Mouse (Mus musculus) forelimb bud, embryonic 11.5 days (tissue): ENCODE measurements around the gene Ano2.

Experiments
- DNase-seq: peaks from one replicate; pipeline ENCODE4 v3.0.0-alpha.2; 2012; ENCODE audit warnings: low read depth, low spot score

Ano2 gene

GRCm38 (mm10) chr6:125690057-125690703, at the start of gene Ano2:
Gene Ano2 (plus strand): TSS chr6:125690419.
- no peak for DNase-seq

DNA sequence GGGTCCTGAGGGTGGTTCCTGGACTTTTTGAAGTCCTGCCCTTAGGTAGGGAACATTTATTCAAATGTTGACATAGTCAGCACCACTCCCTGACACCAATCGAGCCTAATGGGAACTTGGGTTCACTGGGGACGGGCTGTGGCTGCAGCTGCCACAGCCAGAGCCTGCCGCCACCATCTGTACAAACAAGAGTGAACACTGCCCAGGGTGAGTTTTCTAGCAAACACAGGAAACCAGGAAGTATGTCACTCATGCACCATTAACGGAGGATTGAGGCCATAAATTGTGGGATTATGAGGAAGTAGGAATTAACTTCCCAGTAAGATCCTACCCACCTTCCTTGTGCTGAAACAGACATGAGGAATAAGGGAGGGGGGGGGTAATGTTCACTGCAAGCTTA, 49.7 kb upstream of the Ano2 start:
- DNase-seq: no peak

GRCm38 (mm10) chr6:125641146-125641545, 49.1 kb upstream of the Ano2 start:
- DNase-seq: no peak

- no peak for DNase-seq
Measured at GRCm38 (mm10) chr6:125648964-125649363, 41.3 kb upstream of the Ano2 start.

GRCm38 (mm10) chr6:125651335-125651734, 38.9 kb upstream of the Ano2 start:
- no peak for DNase-seq

DNA sequence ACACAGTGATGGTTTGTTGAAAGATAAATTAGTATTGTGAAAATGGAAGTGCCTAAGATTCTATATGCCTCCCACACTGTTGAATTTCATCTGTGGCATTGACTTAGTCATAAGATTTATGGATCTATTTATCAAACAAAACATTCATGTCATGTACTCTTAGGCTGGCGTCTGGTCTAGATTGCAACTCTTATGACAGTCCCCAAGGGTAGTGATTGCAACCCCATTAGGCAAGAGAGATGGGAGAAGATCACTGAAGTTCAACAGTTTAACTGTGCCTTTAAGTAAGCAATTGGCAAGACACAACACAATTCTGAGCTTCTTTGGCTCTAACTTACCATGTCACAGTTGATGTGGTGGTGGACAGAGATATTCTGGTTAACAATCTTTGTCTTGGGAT, 36.8 kb upstream of the Ano2 start:
- no peak for DNase-seq

GRCm38 (mm10) chr6:125656921-125657320, 33.3 kb upstream of the Ano2 start:
- DNase-seq: no peak

DNA sequence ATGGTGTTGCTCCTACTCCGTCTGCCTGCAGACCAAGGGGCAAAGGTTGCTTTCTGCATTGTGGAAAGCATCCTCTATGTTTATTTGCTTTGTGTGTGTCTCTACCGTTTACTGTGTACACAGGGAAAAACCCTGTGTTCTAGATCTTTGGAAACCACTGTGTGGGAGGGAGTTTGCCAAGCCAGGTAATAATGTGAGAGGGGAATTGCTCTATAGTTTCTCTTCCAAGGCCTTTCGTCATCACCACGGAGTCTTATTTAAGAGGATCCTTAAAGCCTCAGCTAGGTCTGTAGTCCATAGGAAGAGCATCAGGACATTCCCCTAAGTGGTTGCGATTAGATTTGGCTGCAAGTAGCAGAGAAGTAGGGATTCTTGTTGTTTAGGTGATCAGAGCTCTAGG, 32.3 kb upstream of the Ano2 start:
- no peak for DNase-seq

DNA sequence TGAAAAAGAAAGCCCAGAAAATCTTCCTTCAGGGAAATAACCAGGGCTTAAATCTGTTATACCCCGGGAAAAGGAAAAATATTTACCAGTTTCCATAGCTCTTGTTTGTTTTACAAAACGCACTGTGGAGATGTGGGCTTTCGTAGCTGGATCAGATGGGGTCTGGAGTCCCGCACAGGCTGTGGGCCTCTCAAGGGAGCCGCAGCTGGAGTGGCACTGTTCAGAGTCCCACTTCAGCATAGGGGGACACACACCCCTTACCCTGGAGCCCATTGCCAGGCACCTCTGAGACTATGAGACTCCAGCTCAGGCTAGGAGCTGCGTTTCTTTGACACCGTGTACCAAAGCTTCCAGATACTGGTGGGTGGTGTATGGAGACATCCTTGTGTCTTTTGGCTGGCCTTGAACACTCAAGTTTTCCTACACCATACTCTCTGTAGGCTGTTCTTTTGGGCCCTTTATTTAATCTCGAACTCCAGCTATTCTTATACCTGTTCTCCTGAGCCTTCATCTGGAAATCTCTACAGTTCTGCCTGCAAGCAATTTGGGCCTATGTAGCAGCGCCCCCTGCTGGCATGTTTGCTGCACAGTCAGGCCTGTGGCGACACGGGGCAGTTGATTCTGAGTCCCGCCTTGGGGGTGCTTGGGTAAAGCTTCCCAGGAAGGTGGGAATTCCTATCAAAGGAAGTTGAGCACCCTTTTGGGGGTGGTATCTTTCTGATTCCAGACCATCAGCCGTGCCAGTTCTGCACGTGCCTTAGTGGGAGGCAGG, 28.9 kb upstream of the Ano2 start:
- DNase-seq: peak; percentile 76

DNA sequence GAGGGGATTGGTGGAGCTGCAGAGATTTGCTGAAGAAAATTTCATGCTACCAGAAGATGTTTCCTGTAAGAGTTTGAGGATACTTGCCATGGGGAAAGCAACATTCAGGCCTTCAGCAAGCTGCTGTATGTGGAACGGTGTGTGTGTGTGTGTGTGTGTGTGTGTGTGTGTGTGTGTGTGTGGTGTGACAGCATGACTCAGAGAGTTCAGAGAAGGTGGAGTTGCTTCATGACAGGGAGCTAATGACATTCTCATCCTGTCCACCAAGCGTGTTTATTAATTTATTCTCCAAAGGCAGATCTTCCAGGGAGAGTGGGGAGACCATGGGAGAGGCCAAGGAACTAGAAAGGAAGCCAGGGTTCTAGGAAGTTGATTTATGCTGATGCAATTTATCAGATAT, 26.3 kb upstream of the Ano2 start:
- DNase-seq: no peak

GRCm38 (mm10) chr6:125671835-125672234, 18.4 kb upstream of the Ano2 start:
- no peak for DNase-seq

DNA sequence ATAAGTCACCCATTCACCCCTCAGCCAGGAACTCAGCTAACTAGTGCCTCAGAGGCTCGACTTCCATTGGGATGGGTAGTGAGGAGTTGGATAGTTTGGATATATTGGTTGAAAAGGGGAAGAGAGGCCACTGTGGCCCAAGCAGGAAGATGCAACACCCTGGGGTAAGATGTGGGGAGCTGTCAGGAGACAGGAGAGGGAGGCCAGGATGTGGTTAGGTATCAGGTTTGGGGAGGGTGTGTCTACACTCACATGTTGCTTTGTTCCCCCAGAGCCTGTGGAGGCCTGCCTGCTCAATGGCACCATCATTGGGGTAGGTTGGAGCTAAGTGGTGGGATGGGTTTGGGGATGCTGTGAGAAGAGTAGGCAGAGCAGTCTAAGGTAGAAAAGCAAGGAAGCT, 11.7 kb upstream of the Ano2 start:
- DNase-seq: no peak

- peak; percentile 16 for DNase-seq
Measured at GRCm38 (mm10) chr6:125680613-125681012, 9.6 kb upstream of the Ano2 start.

GRCm38 (mm10) chr6:125685420-125685819, 4.8 kb upstream of the Ano2 start:
- no peak for DNase-seq

- no peak for DNase-seq
Measured at GRCm38 (mm10) chr6:125687986-125688385, 2.2 kb upstream of the Ano2 start.

GRCm38 (mm10) chr6:125701146-125701545, 10.9 kb downstream of the Ano2 start:
- DNase-seq: no peak

- DNase-seq: no peak
Measured at GRCm38 (mm10) chr6:125711261-125711660, 21.0 kb downstream of the Ano2 start.

- no peak for DNase-seq
Measured at GRCm38 (mm10) chr6:125726408-125726807, 36.2 kb downstream of the Ano2 start.

DNA sequence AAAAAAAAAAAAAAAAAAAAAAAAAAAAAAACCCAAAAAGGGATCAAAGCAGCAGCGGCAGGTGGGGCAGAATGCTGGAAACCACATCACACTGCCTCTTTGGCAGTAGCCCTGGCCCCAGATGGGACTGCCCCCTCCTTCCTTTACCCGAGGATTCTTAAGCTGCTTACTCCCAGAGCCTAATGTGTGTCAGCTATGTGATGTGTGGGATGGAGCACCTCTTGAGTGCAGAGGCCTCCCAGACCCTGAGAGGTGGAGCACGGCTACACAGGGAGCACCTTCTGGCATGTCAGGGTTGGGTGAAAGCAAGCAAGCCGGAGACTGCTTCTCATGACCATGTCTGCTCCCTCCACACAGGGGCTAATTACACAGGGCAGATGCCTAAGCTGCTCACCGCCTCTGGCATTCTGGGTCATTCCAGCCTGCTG, 37.3 kb downstream of the Ano2 start:
- no peak for DNase-seq

DNA sequence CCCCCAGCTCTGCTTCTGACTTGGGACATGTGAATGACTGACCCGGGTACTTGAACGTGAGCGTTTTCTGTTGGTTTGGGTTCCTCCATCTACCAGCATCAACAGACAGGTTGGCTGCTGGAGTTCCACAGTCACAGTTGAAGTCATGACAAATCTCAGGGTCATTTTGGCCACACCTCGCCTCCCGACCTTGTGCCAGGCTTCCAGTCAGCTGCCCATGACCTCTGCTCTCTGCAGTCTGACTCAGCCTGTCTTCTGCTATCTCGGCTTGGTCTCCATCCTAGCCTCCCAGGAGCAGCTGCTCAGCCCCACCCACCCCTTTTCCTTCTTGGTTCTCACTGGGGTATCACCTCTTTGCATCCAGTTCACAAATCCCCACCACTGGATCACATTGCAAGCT, 39.3 kb downstream of the Ano2 start:
- no peak for DNase-seq

DNA sequence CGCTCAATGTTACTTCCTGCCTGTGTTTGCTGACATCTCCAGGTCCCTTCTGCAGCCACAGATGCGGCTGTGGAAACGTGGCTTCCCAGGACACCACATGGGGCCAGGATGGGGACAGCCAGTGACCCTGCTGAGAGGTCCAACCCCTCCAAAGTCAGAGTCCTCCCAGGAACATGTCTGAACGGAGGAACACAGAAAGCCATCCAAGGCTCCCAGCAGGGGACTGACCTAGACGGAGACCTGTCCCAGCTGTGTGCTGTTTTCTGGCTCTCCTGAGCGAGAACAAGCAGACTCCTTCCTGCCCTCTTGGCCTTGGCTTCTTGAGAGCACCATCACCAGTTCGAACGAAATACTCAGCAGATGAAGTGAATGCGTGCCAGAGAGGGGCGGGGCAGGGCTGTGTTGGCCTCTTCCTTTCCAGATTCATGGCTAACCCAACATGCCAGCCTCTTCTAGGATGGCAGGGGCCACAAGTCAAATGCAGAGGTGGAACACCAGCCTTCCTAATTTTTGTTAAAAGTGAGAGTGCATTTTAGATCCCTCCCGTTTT, 39.8 kb downstream of the Ano2 start:
- no peak for DNase-seq

- DNase-seq: no peak
Measured at GRCm38 (mm10) chr6:125737511-125738285, 47.5 kb downstream of the Ano2 start.
